Mouse (Mus musculus) liver, embryonic 18 days (tissue): ENCODE results near the gene Slc22a20. TPM values are rescaled to one million over a fixed set of nuclear protein-coding genes. Genes with fewer than 3 reads are reported as not detected.

Experiments used
- polyA plus RNA-seq: library from polyadenylated mRNA; depleted of rRNA; stranded (reverse); fragments of >200 nt; gene quantifications from 2 replicates; pipeline ENCODE4 v1.2.3, GENCODE M21; 2012; rRNA removed

Slc22a20 gene
- 0.05 and 0.07 TPM in 2 replicates for polyA plus RNA-seq

DNA sequence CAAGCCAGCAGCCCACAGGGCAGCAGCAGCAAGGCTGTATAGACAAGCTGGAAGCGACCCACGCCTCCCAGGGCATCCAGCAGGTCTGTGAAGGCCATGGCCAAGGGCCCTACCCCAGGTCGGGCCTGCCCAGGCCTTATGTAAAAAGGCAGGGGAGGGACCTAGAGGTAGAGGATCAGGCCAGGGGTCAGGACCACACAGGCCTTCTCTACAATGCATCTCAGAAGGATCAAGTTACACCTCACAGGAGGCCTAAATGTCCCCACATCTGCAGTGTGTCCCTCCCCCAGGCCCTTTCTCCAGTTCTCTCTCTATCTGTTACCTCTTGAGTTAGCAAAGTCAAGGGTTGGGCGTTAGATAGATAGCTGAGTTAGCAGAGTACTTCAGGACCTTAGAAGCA is at the start of gene Slc22a20:
TSS of gene Slc22a20 (minus strand) at position 101 of the 400 bp plus-strand sequence.

DNA sequence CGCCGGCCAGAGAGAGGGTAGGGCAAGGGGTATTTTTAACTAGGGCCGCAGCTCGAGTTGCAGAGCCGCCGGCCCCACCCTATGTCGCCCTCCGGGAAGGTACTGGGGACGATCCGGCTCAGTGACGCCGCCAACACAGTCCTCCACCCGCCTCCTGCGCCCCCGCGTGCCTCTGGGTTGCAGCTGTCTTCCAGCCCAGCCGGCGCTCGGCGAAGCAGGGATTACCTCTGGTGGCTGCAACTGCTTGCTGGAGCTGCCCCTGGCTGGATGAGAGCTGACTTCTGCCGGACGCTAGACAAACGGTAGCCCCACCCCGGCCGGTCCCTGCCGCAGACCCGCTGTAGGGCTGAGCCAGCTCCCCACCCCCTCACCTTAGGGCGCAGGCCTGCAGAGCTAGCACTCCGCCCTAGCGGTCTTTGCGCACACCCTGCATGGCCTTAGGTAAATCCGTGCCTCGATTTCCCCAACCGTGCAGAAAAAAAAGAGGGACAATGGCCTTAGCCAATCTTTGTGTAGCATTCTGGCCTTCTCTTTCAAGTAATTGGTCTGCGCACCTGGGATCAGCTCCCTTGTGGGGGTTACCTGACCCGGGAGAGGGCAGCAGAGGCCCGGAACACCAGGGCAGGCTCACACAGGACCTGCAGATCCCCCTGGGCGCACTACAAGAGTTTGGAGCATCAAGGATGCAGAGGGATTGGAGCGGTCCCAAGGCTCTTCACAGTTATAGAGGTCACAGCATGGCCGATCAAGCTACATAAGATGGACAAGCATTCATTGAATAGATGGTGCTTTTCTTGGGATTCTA is 29.8 kb upstream of the Slc22a20 start, which contains the start of gene Capn1:
TSS of gene Capn1 (minus strand) at position 387 of the 805 bp plus-strand sequence.

DNA sequence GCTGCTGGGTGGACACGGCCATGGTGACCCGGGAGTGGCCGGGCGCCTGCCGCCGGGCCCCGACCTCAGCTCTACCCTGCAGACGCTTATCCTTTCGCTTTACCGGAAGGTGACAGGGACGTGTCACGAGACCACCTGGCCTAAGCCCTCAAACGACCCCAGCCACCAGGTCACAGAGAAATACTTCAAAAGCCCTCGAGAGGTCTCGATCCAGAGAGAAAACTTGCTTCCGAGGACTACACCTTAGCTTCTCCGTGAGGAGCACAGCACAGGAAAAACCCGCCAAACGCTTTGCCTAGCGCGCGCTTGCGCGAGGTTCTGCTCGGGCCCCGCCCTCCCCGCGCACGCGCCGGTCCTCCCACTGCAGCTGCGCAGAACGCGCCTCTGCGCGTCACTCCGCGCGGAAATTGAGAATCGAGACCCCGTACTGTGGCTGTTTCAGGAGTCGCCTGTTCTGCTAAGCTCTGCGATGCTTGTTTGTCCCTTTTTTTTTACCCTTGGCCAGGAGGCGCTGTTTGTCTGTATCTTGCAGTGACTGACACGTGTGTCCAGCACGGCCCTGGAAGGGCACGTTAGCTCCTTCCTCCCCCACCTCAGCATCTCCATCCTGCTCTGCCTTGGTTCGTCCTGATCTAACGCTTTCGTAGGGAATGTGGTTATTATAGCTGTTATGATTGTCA is 21.9 kb downstream of the Slc22a20 start, which contains the start of gene Pola2:
TSS of gene Pola2 (minus strand) at position 320 of the 680 bp plus-strand sequence.

DNA sequence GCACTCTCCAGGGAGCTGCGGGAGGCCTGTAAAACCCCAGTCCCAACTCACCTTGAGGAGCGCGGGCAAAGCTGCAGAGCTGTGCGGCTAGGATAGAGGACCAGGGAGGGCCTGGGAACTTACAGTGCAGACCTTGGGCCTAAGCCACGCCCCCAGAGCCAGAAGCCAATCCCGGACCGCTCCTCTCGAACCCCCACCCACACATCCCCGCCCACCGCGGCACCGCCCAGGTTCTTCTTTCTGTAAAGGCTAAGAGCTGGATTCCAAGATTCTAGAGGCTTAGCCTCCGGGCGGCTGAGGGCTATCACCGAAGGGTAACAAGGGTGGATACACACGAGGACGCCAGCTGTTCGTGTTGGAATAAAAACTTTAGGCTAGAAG is 61.2 kb downstream of the Slc22a20 start, which contains the start of gene Cdc42ep2:
TSS of gene Cdc42ep2 (minus strand) at position 104 of the 381 bp plus-strand sequence.

Other genes with a start within 250 kb of the Slc22a20 start
- gene Ltbp3, start 245.2 kb downstream of the Slc22a20 start, polyA plus RNA-seq = 3.3 and 3.8 TPM in 2 replicates
- 28.7 and 29.1 TPM in 2 replicates for gene Scyl1, start 214.7 kb downstream of the Slc22a20 start, polyA plus RNA-seq
- 5.5 and 6.7 TPM in 2 replicates for gene Frmd8, start 110.9 kb downstream of the Slc22a20 start, polyA plus RNA-seq
- 10.8 and 11.3 TPM in 2 replicates for gene Slc25a45, start 108.3 kb downstream of the Slc22a20 start, polyA plus RNA-seq
- 1.1 and 1.4 TPM in 2 replicates for gene Tigd3, start 92.0 kb downstream of the Slc22a20 start, polyA plus RNA-seq
- 31.6 and 33.1 TPM in 2 replicates for gene Dpf2, start 73.1 kb downstream of the Slc22a20 start, polyA plus RNA-seq
- 3.1 and 3.5 TPM in 2 replicates for gene Cdc42ep2, start 61.3 kb downstream of the Slc22a20 start, polyA plus RNA-seq
- gene Pola2, start 21.9 kb downstream of the Slc22a20 start, polyA plus RNA-seq = 32.2 and 32.9 TPM in 2 replicates
- 16.0 and 18.9 TPM in 2 replicates for gene Capn1, start 29.8 kb upstream of the Slc22a20 start, polyA plus RNA-seq
- 12.0 and 13.7 TPM in 2 replicates for gene Syvn1, start 60.4 kb upstream of the Slc22a20 start, polyA plus RNA-seq
- gene Mrpl49, start 71.6 kb upstream of the Slc22a20 start, polyA plus RNA-seq = 22.4 and 23.7 TPM in 2 replicates
- 1,008 and 1,075 TPM in 2 replicates for gene Fau, start 71.7 kb upstream of the Slc22a20 start, polyA plus RNA-seq
- 18.6 and 20.3 TPM in 2 replicates for gene Znhit2, start 75.0 kb upstream of the Slc22a20 start, polyA plus RNA-seq
- 74.1 and 93.2 TPM in 2 replicates for gene Tm7sf2, start 82.2 kb upstream of the Slc22a20 start, polyA plus RNA-seq
- 20.2 and 24.9 TPM in 2 replicates for gene Vps51, start 91.1 kb upstream of the Slc22a20 start, polyA plus RNA-seq
- gene Tmem262, start 93.9 kb upstream of the Slc22a20 start, polyA plus RNA-seq = not detected in 2 replicates
- 0.26 and 0.29 TPM in 2 replicates for gene Gm28374, start 96.1 kb upstream of the Slc22a20 start, polyA plus RNA-seq
- gene Zfpl1, start 98.8 kb upstream of the Slc22a20 start, polyA plus RNA-seq = 18.7 and 21.2 TPM in 2 replicates
- 11.0 and 11.4 TPM in 2 replicates for gene Cdca5, start 98.8 kb upstream of the Slc22a20 start, polyA plus RNA-seq
- 0.14 and 0.23 TPM in 2 replicates for gene AC131692.1, start 108.3 kb upstream of the Slc22a20 start, polyA plus RNA-seq
- 2.1 TPM in 2 replicates for gene Naaladl1, start 119.6 kb upstream of the Slc22a20 start, polyA plus RNA-seq
- gene Sac3d1, start 132.5 kb upstream of the Slc22a20 start, polyA plus RNA-seq = 12.5 and 12.8 TPM in 2 replicates
- gene Snx15, start 142.2 kb upstream of the Slc22a20 start, polyA plus RNA-seq = 32.0 and 35.8 TPM in 2 replicates
- 1.4 and 1.5 TPM in 2 replicates for gene Batf2, start 154.8 kb upstream of the Slc22a20 start, polyA plus RNA-seq
- 16.7 and 18.5 TPM in 2 replicates for gene Arl2, start 155.4 kb upstream of the Slc22a20 start, polyA plus RNA-seq
- gene Majin, start 198.2 kb upstream of the Slc22a20 start, polyA plus RNA-seq = 0.05 TPM in 2 replicates
- not detected in 2 replicates for gene Gpha2, start 240.2 kb upstream of the Slc22a20 start, polyA plus RNA-seq
- 4.8 and 5.2 TPM in 2 replicates for gene Ppp2r5b, start 249.7 kb upstream of the Slc22a20 start, polyA plus RNA-seq